Mouse (Mus musculus): ENCODE data around the gene Cyp3a16. TPM values are rescaled to one million over a fixed set of nuclear protein-coding genes. Genes with fewer than 3 reads are reported as not detected.
"Not testable (repeated sequence)": the region's sequence is repeated elsewhere in the genome, so short reads cannot be mapped to it uniquely, and the experiment has no call there.

Cyp3a16 gene
- total and polyA plus RNA-seq, 2 experiments from 2014 or later = not detected

DNA sequence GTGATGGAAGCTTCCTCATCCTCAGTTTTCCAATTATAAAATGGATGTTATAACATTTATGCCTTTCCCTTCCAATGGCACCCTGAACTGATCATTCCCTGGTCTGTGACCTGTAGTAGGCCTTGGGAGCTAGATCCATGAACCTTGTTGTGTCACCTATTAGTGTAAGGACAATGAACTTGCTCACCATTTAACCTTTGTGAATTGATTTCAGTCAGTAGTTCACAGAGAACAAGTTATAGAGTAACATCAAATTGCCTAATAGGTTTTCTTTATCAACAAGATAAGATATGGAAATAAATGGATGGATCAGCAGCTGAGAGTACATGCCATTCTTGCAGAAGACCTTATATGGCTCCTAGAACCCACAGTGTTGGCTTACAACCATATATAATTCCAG, 38.5 kb downstream of the Cyp3a16 start:
- DNase-seq (ENCODE audit: low spot score) (no peak), ATAC-seq (ENCODE audit: low FRiP score) (no peak)
- Histone ChIP-seq H3K4me2 (ENCODE audit: low read depth, low read length, poor library complexity, severe bottlenecking) (no peak overlapping the region), H3K9me3 (ENCODE audit: low read length) (peaks cover 32% of the 10 kb centered on the region; the same call in 1 of the 2 replicates), H3K27ac (ENCODE audit: low read depth, low read length) (no peak overlapping the region), H3K4me3 (ENCODE audit: low read depth, low read length) (no peak overlapping the region), H3K36me3 (ENCODE audit: insufficient read depth, low read length) (no peaks in the 10 kb centered on the region), H3K9ac (replicated peaks; ENCODE audit: low read length, poor library complexity, severe bottlenecking) (no peak overlapping the region), H3K27me3 (ENCODE audit: insufficient read depth, low read length) (no peaks in the 10 kb centered on the region), H3K4me1 (ENCODE audit: insufficient read depth, low read length) (no peaks in the 10 kb centered on the region)
- TF ChIP-seq CTCF (IDR thresholded peaks at IDR 0.05) = no peak

GRCm38 (mm10) chr5:145422287-145422686, 47.2 kb downstream of the Cyp3a16 start:
- Histone ChIP-seq H3K9me3 (ENCODE audit: low read length) (peaks cover 6% of the 10 kb centered on the region), H3K9ac (replicated peaks; ENCODE audit: low read length, poor library complexity, severe bottlenecking) (no peak overlapping the region), H3K27me3 (ENCODE audit: insufficient read depth, low read length) (no peaks in the 10 kb centered on the region), H3K27ac (ENCODE audit: low read depth, low read length) (no peak overlapping the region), H3K4me2 (ENCODE audit: low read depth, low read length, poor library complexity, severe bottlenecking) (no peak overlapping the region), H3K4me1 (ENCODE audit: insufficient read depth, low read length) (no peaks in the 10 kb centered on the region), H3K36me3 (ENCODE audit: insufficient read depth, low read length) (no peaks in the 10 kb centered on the region), H3K4me3 (ENCODE audit: low read depth, low read length) (no peak overlapping the region)
- no peak for TF ChIP-seq CTCF (IDR thresholded peaks at IDR 0.05)
- ATAC-seq (ENCODE audit: low FRiP score) (no peak), DNase-seq (ENCODE audit: low spot score) (no peak)
- WGBS = 67% methylated on average over 1 of the region's 1 CpGs

DNA sequence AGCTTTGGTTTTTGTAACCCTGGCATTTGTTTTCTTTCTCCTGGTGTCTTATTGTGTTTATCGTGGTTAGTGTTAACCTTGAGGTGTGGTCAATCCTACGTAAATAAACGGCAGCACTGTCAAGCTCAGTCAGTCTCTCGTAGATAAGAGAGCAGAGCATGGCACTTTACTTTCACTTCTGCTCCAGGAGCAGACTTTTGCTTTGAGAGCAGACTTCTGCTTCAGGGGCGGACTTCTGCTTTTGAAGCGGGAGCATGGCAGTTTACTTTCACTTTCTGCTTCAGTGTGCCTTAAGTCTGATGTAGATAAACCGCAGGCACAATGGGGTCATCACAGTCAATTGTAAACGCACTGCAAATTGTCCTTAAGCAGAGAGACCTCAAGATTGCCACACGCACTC, 54.1 kb downstream of the Cyp3a16 start:
- peaks cover 14% of the 10 kb centered on the region for H3K9me3 ChIP-seq (ENCODE audit: low read length)
- not testable (repeated sequence) for H3K27ac ChIP-seq (ENCODE audit: low read depth, low read length); H3K4me2 ChIP-seq (ENCODE audit: low read depth, low read length, poor library complexity, severe bottlenecking); H3K9ac ChIP-seq (replicated peaks; ENCODE audit: low read length, poor library complexity, severe bottlenecking); H3K4me3 ChIP-seq (ENCODE audit: low read depth, low read length); DNase-seq (ENCODE audit: low spot score); H3K4me1 ChIP-seq (ENCODE audit: insufficient read depth, low read length); H3K27me3 ChIP-seq (ENCODE audit: insufficient read depth, low read length); H3K36me3 ChIP-seq (ENCODE audit: insufficient read depth, low read length); ATAC-seq (ENCODE audit: low FRiP score)
- 87% methylated on average over 9 of the region's 9 CpGs for WGBS

Other genes starting within 250 kb of the Cyp3a16 start
- gene Zfp655, start 238.0 kb downstream of the Cyp3a16 start, total RNA-seq (2014; rRNA removed) = 24.0 and 36.9 TPM in 2 replicates
- 23.1 and 25.6 TPM in 2 replicates for gene Zfp655, start 238.0 kb downstream of the Cyp3a16 start, polyA plus RNA-seq (2015; fragmentation: Nextera tagmentation; extraction: Ambion mirVana)
- 18.5 and 24.6 TPM in 2 replicates for gene Zscan25, start 189.2 kb downstream of the Cyp3a16 start, total RNA-seq (2014; rRNA removed)
- gene Zscan25, start 189.2 kb downstream of the Cyp3a16 start, polyA plus RNA-seq (2015; fragmentation: Nextera tagmentation; extraction: Ambion mirVana) = 0.83 and 0.93 TPM in 2 replicates
- not detected in 2 replicates for gene Cyp3a57, start 124.4 kb downstream of the Cyp3a16 start, total RNA-seq (2014; rRNA removed)
- gene Cyp3a57, start 124.4 kb downstream of the Cyp3a16 start, polyA plus RNA-seq (2015; fragmentation: Nextera tagmentation; extraction: Ambion mirVana) = not detected in 2 replicates
- gene Cyp3a41b, start 115.0 kb upstream of the Cyp3a16 start, total RNA-seq (2014; rRNA removed) = not detected in 2 replicates
- gene Cyp3a41b, start 115.0 kb upstream of the Cyp3a16 start, polyA plus RNA-seq (2015; fragmentation: Nextera tagmentation; extraction: Ambion mirVana) = not detected in 2 replicates